Mouse (Mus musculus) liver, embryonic 14.5 days (tissue): Measurements from ENCODE around the gene Olfm1. TPM values are rescaled to one million over a fixed set of nuclear protein-coding genes. Genes with fewer than 3 reads are reported as not detected.

Experiments
- ATAC-seq: fragments of 200-750 bp; cut with Nextera tagmentation; 2 replicates; pipeline ENCODE4 v1.8.0; 2017; ENCODE audit warnings: moderate number of reproducible peaks, mild to moderate bottlenecking, moderate library complexity; ENCODE audit not compliant: insufficient read depth
- DNase-seq, 3 experiments: peaks; one replicate each; pipeline ENCODE4 v3.0.0-alpha.2; 2012 to 2013; ENCODE audit warnings: low read depth in 3 of 3, low spot score in 3 of 3
- H3K27ac ChIP-seq: fragments of 300-500 bp; sonication (generic); 2 replicates; pipeline ENCODE4 v1.5.1; 2014; ENCODE audit warnings: moderate library complexity, mild to moderate bottlenecking, control low read depth, inconsistent platforms
- H3K27me3 ChIP-seq: fragments of 300-500 bp; sonication (generic); 2 replicates; pipeline ENCODE4 v1.6.1; 2014; ENCODE audit warnings: mild to moderate bottlenecking, low read length, moderate library complexity; ENCODE audit not compliant: control insufficient read depth, insufficient read depth
- H3K36me3 ChIP-seq: fragments of 300-500 bp; sonication (generic); replicated peaks from 2 replicates; pipeline ENCODE4 v1.6.1; 2014; ENCODE audit warnings: low read depth; ENCODE audit not compliant: control insufficient read depth, insufficient read depth
- H3K4me1 ChIP-seq, 2 experiments: fragments of 200-500 bp in 1 of 2; fragments of 300-500 bp in 1 of 2; sonication (generic) in 1 of 2; replicated peaks; 2 replicates each; pipeline ENCODE4 v1.6.1; 2012 to 2014; ENCODE audit warnings: antibody characterized with exemption in 1 of 2, inconsistent platforms in 1 of 2, low read length in 1 of 2; ENCODE audit not compliant: control insufficient read depth in 2 of 2, insufficient read depth in 2 of 2
- H3K4me2 ChIP-seq: fragments of 300-500 bp; sonication (generic); 2 replicates; pipeline ENCODE4 v1.6.1; 2014; ENCODE audit warnings: low read depth, mild to moderate bottlenecking, control low read depth, moderate library complexity
- H3K4me3 ChIP-seq, 2 experiments: fragments of 200-500 bp in 1 of 2; fragments of 300-500 bp in 1 of 2; sonication (generic) in 1 of 2; 2 replicates each; pipeline ENCODE4 v1.5.1; 2012 to 2014; ENCODE audit warnings: low read depth in 2 of 2, low read length in 2 of 2, mild to moderate bottlenecking in 2 of 2, control low read depth in 1 of 2, inconsistent platforms in 1 of 2, moderate library complexity in 1 of 2; ENCODE audit not compliant: insufficient read depth in 1 of 2
- H3K9ac ChIP-seq: fragments of 300-500 bp; sonication (generic); replicated peaks from 2 replicates; pipeline ENCODE4 v1.6.1; 2014; ENCODE audit warnings: mild to moderate bottlenecking, control low read depth, moderate library complexity
- H3K9me3 ChIP-seq: fragments of 300-500 bp; sonication (generic); 2 replicates; pipeline ENCODE4 v1.6.1; 2016; ENCODE audit warnings: low read length, mixed read lengths; ENCODE audit not compliant: control insufficient read depth
- CTCF ChIP-seq: IDR thresholded peaks from 2 replicates; pipeline ENCODE4 v1.5.1; 2016; ENCODE audit warnings: antibody characterized with exemption, low read depth, control low read depth
- EP300 ChIP-seq: IDR thresholded peaks from 2 replicates; pipeline ENCODE4 v1.6.1; 2016; ENCODE audit warnings: antibody characterized with exemption, low read depth
- WGBS: fragments of 180-500 bp; shearing (Covaris S2); extraction: QIAGEN DNeasy Blood & Tissue Kit; methylation state at CpG from one replicate; pipeline ENCODE4 v1.1.7; 2014; ENCODE audit not compliant: insufficient replicate concordance; 5-methylcytosine and 5-hydroxymethylcytosine counted together
- polyA plus RNA-seq, 2 experiments: library from polyadenylated mRNA; depleted of rRNA in 1 of 2; stranded (reverse) in 1 of 2; unstranded in 1 of 2; fragments of >200 nt; fragmentation: Nextera tagmentation in 1 of 2; extraction: Ambion mirVana in 1 of 2; gene quantifications; 2 replicates each; pipeline versions ENCODE4 v1.2.1 to v1.2.3; 2012 to 2014

Olfm1 gene
- polyA plus RNA-seq, 2 experiments, result 2.5 to 2.6 TPM

GRCm38 (mm10) chr2:28227589-28228191 lies 34.9 kb downstream of the Olfm1 start:
- no peak overlapping the region for H3K4me2 ChIP-seq
- whole genome bisulfite sequencing, result 53% methylated on average over 8 of the region's 8 CpGs

GRCm38 (mm10) chr2:28228364-28228763 lies 35.6 kb downstream of the Olfm1 start:
- 62% methylated on average over 4 of the region's 4 CpGs for WGBS
- H3K36me3 ChIP-seq, result no peaks in the 10 kb centered on the region
- H3K4me3 ChIP-seq, result no peak overlapping the region
- no peak overlapping the region for H3K9ac ChIP-seq
- no peak for ATAC-seq
- H3K27me3 ChIP-seq, result no peaks in the 10 kb centered on the region
- DNase-seq, result no peak
- H3K27ac ChIP-seq, result no peak overlapping the region
- no peaks in the 10 kb centered on the region for H3K9me3 ChIP-seq
- H3K4me1 ChIP-seq, result no peaks in the 10 kb centered on the region
- H3K4me2 ChIP-seq, result no peak overlapping the region
- TF ChIP-seq CTCF, result no peak
- TF ChIP-seq EP300, result no peak

More at GRCm38 (mm10) chr2:28227589-28228191, 34.9 kb downstream of the Olfm1 start:
- no peak overlapping the region for H3K9ac ChIP-seq
- no peaks in the 10 kb centered on the region for H3K36me3 ChIP-seq
- H3K27ac ChIP-seq, result no peak overlapping the region
- no peaks in the 10 kb centered on the region for H3K27me3 ChIP-seq
- ATAC-seq (no peak), DNase-seq (no peak)
- H3K4me3 ChIP-seq, result no peak overlapping the region
- H3K9me3 ChIP-seq, result no peaks in the 10 kb centered on the region
- no peak for TF ChIP-seq CTCF
- no peak for TF ChIP-seq EP300
- H3K4me1 ChIP-seq, result no peaks in the 10 kb centered on the region

GRCm38 (mm10) chr2:28235129-28235528 lies 42.3 kb downstream of the Olfm1 start:
- Histone ChIP-seq H3K4me1 (no peaks in the 10 kb centered on the region), H3K27ac (no peak overlapping the region), H3K4me2 (no peak overlapping the region), H3K9ac (no peak overlapping the region), H3K4me3 (no peak overlapping the region), H3K36me3 (no peaks in the 10 kb centered on the region), H3K27me3 (no peaks in the 10 kb centered on the region), H3K9me3 (no peaks in the 10 kb centered on the region)
- ATAC-seq, result no peak
- WGBS, result 41% methylated on average over 4 of the region's 4 CpGs
- no peak for TF ChIP-seq CTCF
- TF ChIP-seq EP300, result no peak
- DNase-seq, result no peak

- 56% methylated on average over 6 of the region's 6 CpGs for WGBS
Observed at GRCm38 (mm10) chr2:28236447-28236846, 43.7 kb downstream of the Olfm1 start.

GRCm38 (mm10) chr2:28239616-28240015 lies 46.8 kb downstream of the Olfm1 start:
- WGBS, result 55% methylated on average over 8 of the region's 8 CpGs
- no peak for ATAC-seq
- no peaks in the 10 kb centered on the region for H3K4me1 ChIP-seq
- H3K27me3 ChIP-seq, result no peaks in the 10 kb centered on the region
- no peaks in the 10 kb centered on the region for H3K36me3 ChIP-seq
- TF ChIP-seq CTCF, result no peak
- H3K9ac ChIP-seq, result no peak overlapping the region
- no peak overlapping the region for H3K27ac ChIP-seq
- no peak overlapping the region for H3K4me3 ChIP-seq
- DNase-seq, result no peak
- H3K4me2 ChIP-seq, result no peak overlapping the region
- no peaks in the 10 kb centered on the region for H3K9me3 ChIP-seq

More at GRCm38 (mm10) chr2:28236447-28236846, 43.7 kb downstream of the Olfm1 start:
- no peaks in the 10 kb centered on the region for H3K9me3 ChIP-seq
- no peak overlapping the region for H3K4me3 ChIP-seq
- H3K36me3 ChIP-seq, result no peaks in the 10 kb centered on the region
- H3K27ac ChIP-seq, result no peak overlapping the region
- H3K4me1 ChIP-seq, result no peaks in the 10 kb centered on the region
- DNase-seq (no peak), ATAC-seq (no peak)
- no peaks in the 10 kb centered on the region for H3K27me3 ChIP-seq
- no peak for TF ChIP-seq CTCF
- no peak for TF ChIP-seq EP300
- H3K9ac ChIP-seq, result no peak overlapping the region
- no peak overlapping the region for H3K4me2 ChIP-seq
